Mouse (Mus musculus) cerebellum, postnatal 10 days (tissue): ENCODE data around the gene Ccdc157.
A peak's percentile ranks its signal among the peaks of the same experiment; 100 is the strongest.
"Not testable (repeated sequence)": the region's sequence is repeated elsewhere in the genome, so short reads cannot be mapped to it uniquely, and the experiment has no call there.

Experiments used
- DNase-seq, 2 experiments: peaks; one replicate each; pipeline ENCODE4 v3.0.0; 2021; ENCODE audit warnings: mixed read lengths in 2 of 2

Gene Ccdc157

GRCm38 (mm10) chr11:4159808-4160708 is at the start of gene Ccdc157, which contains the start of gene Sf3a1:
TSS of gene Ccdc157 (minus strand) at chr11:4160293.
TSS of gene Sf3a1 (plus strand) at chr11:4160350.
- DNase-seq: peak; percentile 98

GRCm38 (mm10) chr11:4209556-4209955 is 49.5 kb upstream of the Ccdc157 start:
- no peak for DNase-seq

GRCm38 (mm10) chr11:4207655-4208054 is 47.6 kb upstream of the Ccdc157 start:
- DNase-seq: no peak

GRCm38 (mm10) chr11:4206563-4206962 is 46.5 kb upstream of the Ccdc157 start:
- DNase-seq: no peak

GRCm38 (mm10) chr11:4205951-4206350 is 45.9 kb upstream of the Ccdc157 start:
- no peak for DNase-seq

GRCm38 (mm10) chr11:4205097-4205655 is 45.1 kb upstream of the Ccdc157 start:
- DNase-seq: no peak

- DNase-seq: peak in 1 of 2 experiments; percentile 41
Measured at GRCm38 (mm10) chr11:4203705-4204074, 43.6 kb upstream of the Ccdc157 start.

- no peak for DNase-seq
Measured at GRCm38 (mm10) chr11:4202995-4203704, 43.1 kb upstream of the Ccdc157 start.

- peak; percentile 46 to 48 for DNase-seq
Measured at GRCm38 (mm10) chr11:4201981-4202700, 42.0 kb upstream of the Ccdc157 start.

GRCm38 (mm10) chr11:4197691-4198090 is 37.6 kb upstream of the Ccdc157 start:
- DNase-seq: no peak

GRCm38 (mm10) chr11:4196636-4197035 is 36.5 kb upstream of the Ccdc157 start:
- no peak for DNase-seq

GRCm38 (mm10) chr11:4195597-4196031 is 35.5 kb upstream of the Ccdc157 start:
- DNase-seq: no peak

GRCm38 (mm10) chr11:4193420-4193819 is 33.3 kb upstream of the Ccdc157 start:
- DNase-seq: no peak

GRCm38 (mm10) chr11:4192757-4193156 is 32.7 kb upstream of the Ccdc157 start:
- DNase-seq: no peak

GRCm38 (mm10) chr11:4190677-4191076 is 30.6 kb upstream of the Ccdc157 start:
- no peak for DNase-seq

- no peak for DNase-seq
Measured at GRCm38 (mm10) chr11:4189182-4189581, 29.1 kb upstream of the Ccdc157 start.

GRCm38 (mm10) chr11:4187318-4187700 is 27.2 kb upstream of the Ccdc157 start:
- DNase-seq: peak; percentile 38 to 45

- DNase-seq: peak; percentile 99
Measured at GRCm38 (mm10) chr11:4186486-4187317, 26.6 kb upstream of the Ccdc157 start, which contains the start of gene Tbc1d10a. TSS of gene Tbc1d10a (plus strand) at chr11:4186789.

GRCm38 (mm10) chr11:4185480-4185879 is 25.4 kb upstream of the Ccdc157 start:
- DNase-seq: not testable (repeated sequence)

GRCm38 (mm10) chr11:4184251-4184952 is 24.3 kb upstream of the Ccdc157 start:
- no peak for DNase-seq

- peak; percentile 28 to 41 for DNase-seq
Measured at GRCm38 (mm10) chr11:4183511-4183910, 23.4 kb upstream of the Ccdc157 start.
